Mouse (Mus musculus) MEL (cell line): ENCODE data around the gene Med16. TPM values are rescaled to one million over a fixed set of nuclear protein-coding genes. Genes with fewer than 3 reads are reported as not detected.

Source experiments
- DNase-seq: peaks from one replicate; pipeline ENCODE4 v3.0.0; 2011; ENCODE audit warnings: low read depth, low spot score
- H3K27ac ChIP-seq: 2 replicates; pipeline ENCODE4 v1.5.1; 2012; ENCODE audit warnings: low read depth, mild to moderate bottlenecking, control low read depth, low read length, moderate library complexity; ENCODE audit not compliant: control insufficient read depth
- H3K27me3 ChIP-seq, 2 experiments: fragments of 150-350 bp in 1 of 2; sonication (generic) in 1 of 2; 2 replicates each; pipeline ENCODE4 v1.6.1; 2012; ENCODE audit warnings: low read length in 2 of 2, mild to moderate bottlenecking in 2 of 2, improper control_type of control experiment in 1 of 2, moderate library complexity in 1 of 2; ENCODE audit not compliant: insufficient read depth in 2 of 2, control insufficient read depth in 1 of 2
- H3K36me3 ChIP-seq, 2 experiments: 2 replicates each; pipeline ENCODE4 v1.6.1; 2012 to 2014; ENCODE audit warnings: low read length in 2 of 2, improper control_type of control experiment in 1 of 2, inconsistent platforms in 1 of 2, mild to moderate bottlenecking in 1 of 2; ENCODE audit not compliant: insufficient read depth in 2 of 2, control insufficient read depth in 1 of 2
- H3K4me1 ChIP-seq, 2 experiments: fragments of 150-350 bp in 1 of 2; sonication (generic) in 1 of 2; 2 replicates each; pipeline ENCODE4 v1.6.1; 2012; ENCODE audit warnings: low read length in 2 of 2, improper control_type of control experiment in 1 of 2, mild to moderate bottlenecking in 1 of 2; ENCODE audit not compliant: insufficient read depth in 2 of 2, control insufficient read depth in 1 of 2
- H3K4me3 ChIP-seq, 2 experiments: fragments of 150-350 bp in 1 of 2; sonication (generic) in 1 of 2; 2 replicates each; pipeline ENCODE4 v1.5.1; 2012; ENCODE audit warnings: low read depth in 2 of 2, low read length in 2 of 2, mild to moderate bottlenecking in 2 of 2, moderate library complexity in 2 of 2, control low read depth in 1 of 2, improper control_type of control experiment in 1 of 2; ENCODE audit not compliant: control insufficient read depth in 1 of 2, insufficient read depth in 1 of 2
- H3K79me2 ChIP-seq: 2 replicates; pipeline ENCODE4 v1.6.1; 2012; ENCODE audit warnings: mild to moderate bottlenecking, low read length, moderate library complexity; ENCODE audit not compliant: control insufficient read depth, poor library complexity, insufficient read depth
- H3K9ac ChIP-seq: 2 replicates; pipeline ENCODE4 v1.6.1; 2012; ENCODE audit warnings: low read depth, mild to moderate bottlenecking, control low read depth, low read length, moderate library complexity; ENCODE audit not compliant: control insufficient read depth, poor library complexity, severe bottlenecking
- H3K9me3 ChIP-seq: fragments of 150-350 bp; sonication (generic); replicated peaks from 2 replicates; pipeline ENCODE4 v1.6.1; 2012; ENCODE audit warnings: mild to moderate bottlenecking, low read length, improper control_type of control experiment, moderate library complexity; ENCODE audit not compliant: insufficient read depth
- CHD1 ChIP-seq: IDR thresholded peaks from 2 replicates; pipeline ENCODE4 v1.6.1; 2012; ENCODE audit warnings: low read depth, mild to moderate bottlenecking, inconsistent platforms, low read length, improper control_type of control experiment
- CTCF ChIP-seq, 3 experiments: IDR thresholded peaks in 2 of 3; conservative IDR thresholded peaks in 1 of 3; 2 replicates each; pipeline ENCODE4 v1.5.1; 2011 to 2012; ENCODE audit warnings: low read length in 3 of 3, low read depth in 2 of 3, mild to moderate bottlenecking in 2 of 3, improper control_type of control experiment in 1 of 3, inconsistent platforms in 1 of 3, mixed read lengths in 1 of 3, moderate library complexity in 1 of 3; ENCODE audit not compliant: control insufficient read depth in 1 of 3, insufficient read depth in 1 of 3, poor library complexity in 1 of 3, severe bottlenecking in 1 of 3
- E2F4 ChIP-seq: IDR thresholded peaks from 2 replicates; pipeline ENCODE4 v1.6.1; 2011; ENCODE audit warnings: low read depth, low read length, improper control_type of control experiment, borderline replicate concordance
- ELF1 ChIP-seq: IDR thresholded peaks from 2 replicates; pipeline ENCODE4 v1.6.1; 2014; ENCODE audit warnings: low read depth, mild to moderate bottlenecking, inconsistent platforms, low read length, improper control_type of control experiment, moderate library complexity
- EP300 ChIP-seq, 2 experiments: IDR thresholded peaks; 2 replicates each; pipeline ENCODE4 v1.6.1; 2011; ENCODE audit warnings: improper control_type of control experiment in 2 of 2, low read length in 2 of 2, low read depth in 1 of 2, mild to moderate bottlenecking in 1 of 2
- ETS1 ChIP-seq: IDR thresholded peaks from 2 replicates; pipeline ENCODE4 v1.6.1; 2012; ENCODE audit warnings: low read depth, mild to moderate bottlenecking, inconsistent platforms, low read length, improper control_type of control experiment, moderate library complexity
- GATA1 ChIP-seq: IDR thresholded peaks from 2 replicates; pipeline ENCODE4 v1.6.1; 2011; ENCODE audit warnings: low read depth, low read length, improper control_type of control experiment
- HCFC1 ChIP-seq: IDR thresholded peaks from 2 replicates; pipeline ENCODE4 v1.6.1; 2012; ENCODE audit warnings: low read depth, mild to moderate bottlenecking, inconsistent platforms, low read length, improper control_type of control experiment, moderate library complexity
- MAFK ChIP-seq: IDR thresholded peaks from 2 replicates; pipeline ENCODE4 v1.6.1; 2011; ENCODE audit warnings: low read depth, mild to moderate bottlenecking, low read length, improper control_type of control experiment, borderline replicate concordance
- MAX ChIP-seq: IDR thresholded peaks from 2 replicates; pipeline ENCODE4 v1.6.1; 2011; ENCODE audit warnings: low read length, improper control_type of control experiment
- MAZ ChIP-seq: IDR thresholded peaks from 2 replicates; pipeline ENCODE4 v1.6.1; 2012; ENCODE audit warnings: low read depth, mild to moderate bottlenecking, inconsistent platforms, low read length, improper control_type of control experiment
- MEF2A ChIP-seq: IDR thresholded peaks from 2 replicates; pipeline ENCODE4 v1.6.1; 2014; ENCODE audit warnings: low read depth, mild to moderate bottlenecking, inconsistent platforms, low read length, improper control_type of control experiment; ENCODE audit not compliant: poor library complexity, insufficient replicate concordance, severe bottlenecking; ENCODE audit errors: extremely low read depth
- MXI1 ChIP-seq: IDR thresholded peaks from 2 replicates; pipeline ENCODE4 v1.6.1; 2011; ENCODE audit warnings: mild to moderate bottlenecking, low read depth, low read length, improper control_type of control experiment
- MYC ChIP-seq: IDR thresholded peaks from 2 replicates; pipeline ENCODE4 v1.6.1; 2011; ENCODE audit warnings: low read depth, mild to moderate bottlenecking, low read length, improper control_type of control experiment, moderate library complexity
- NELFE ChIP-seq: IDR thresholded peaks from 2 replicates; pipeline ENCODE4 v1.6.1; 2011; ENCODE audit warnings: low read depth, low read length, improper control_type of control experiment
- POLR2A ChIP-seq, 2 experiments: IDR thresholded peaks; 2 replicates each; pipeline ENCODE4 v1.6.1; 2011 to 2012; ENCODE audit warnings: low read length in 2 of 2, mild to moderate bottlenecking in 2 of 2, control low read depth in 1 of 2, improper control_type of control experiment in 1 of 2, low read depth in 1 of 2, moderate library complexity in 1 of 2; ENCODE audit not compliant: control insufficient read depth in 1 of 2, insufficient read depth in 1 of 2, poor library complexity in 1 of 2
- POLR2AphosphoS2 ChIP-seq: IDR thresholded peaks from 2 replicates; pipeline ENCODE4 v1.6.1; 2011; ENCODE audit warnings: low read length, improper control_type of control experiment
- POLR2AphosphoS5 ChIP-seq: IDR thresholded peaks from 2 replicates; pipeline ENCODE4 v1.6.1; 2012; ENCODE audit warnings: low read depth, borderline replicate concordance, mild to moderate bottlenecking, inconsistent platforms, low read length, moderate library complexity, mixed read lengths
- SIN3A ChIP-seq: IDR thresholded peaks from 2 replicates; pipeline ENCODE4 v1.6.1; 2012; ENCODE audit warnings: low read length, improper control_type of control experiment, inconsistent platforms
- SMC3 ChIP-seq: IDR thresholded peaks from 2 replicates; pipeline ENCODE4 v1.6.1; 2011; ENCODE audit warnings: low read depth, low read length, improper control_type of control experiment
- TAL1 ChIP-seq: IDR thresholded peaks from 2 replicates; pipeline ENCODE4 v1.6.1; 2012; ENCODE audit warnings: mild to moderate bottlenecking, inconsistent platforms, low read length, moderate library complexity, mixed read lengths
- TBP ChIP-seq: IDR thresholded peaks from 2 replicates; pipeline ENCODE4 v1.8.0; 2011; ENCODE audit warnings: low read depth, low read length, improper control_type of control experiment
- TCF12 ChIP-seq: IDR thresholded peaks from 2 replicates; pipeline ENCODE4 v1.6.1; 2014; ENCODE audit warnings: low read depth, mild to moderate bottlenecking, inconsistent platforms, low read length, improper control_type of control experiment, moderate library complexity
- USF1 ChIP-seq: IDR thresholded peaks from 2 replicates; pipeline ENCODE4 v1.6.1; 2014; ENCODE audit warnings: low read depth, mild to moderate bottlenecking, inconsistent platforms, low read length, improper control_type of control experiment, moderate library complexity
- ZKSCAN1 ChIP-seq: IDR thresholded peaks from 2 replicates; pipeline ENCODE4 v1.6.1; 2012; ENCODE audit warnings: low read depth, mild to moderate bottlenecking, inconsistent platforms, low read length, improper control_type of control experiment, moderate library complexity
- polyA plus RNA-seq, 2 experiments: library from polyadenylated mRNA; stranded (reverse) in 1 of 2; unstranded in 1 of 2; fragments of >175 nt in 1 of 2; fragments of >200 nt in 1 of 2; gene quantifications; 2 replicates each; pipeline versions ENCODE4 v1.2.1 to v1.2.4; 2012; ENCODE audit warnings: low replicate concordance in 2 of 2, low read depth in 1 of 2; ENCODE audit not compliant: insufficient read length in 2 of 2, insufficient read depth in 1 of 2, missing spikeins in 1 of 2
- total RNA-seq: library from RNA; depleted of rRNA; stranded (reverse); fragments of 300-350 nt; gene quantifications from 2 replicates; pipeline ENCODE4 v1.2.3, GENCODE M21; 2012

Med16 gene
- total and polyA plus RNA-seq, 3 experiments, result 17.3 to 41.2 TPM; not detected in 1

GRCm38 (mm10) chr10:79914131-79914947 is 5.6 kb upstream of the Med16 start:
- Histone ChIP-seq H3K4me1 (peaks cover 15 to 26% of the 10 kb centered on the region in 2 experiments), H3K4me3 (peak overlapping the region; percentile 7 to 39; a peak in 3 of 4 replicates), H3K9ac (peak overlapping the region; percentile 9), H3K27me3 (no peaks in the 10 kb centered on the region), H3K9me3 (no peaks in the 10 kb centered on the region), H3K36me3 (peaks cover 0 to 7% of the 10 kb centered on the region in 2 experiments; a peak in 2 of 4 replicates), H3K79me2 (peaks cover 21% of the 10 kb centered on the region), H3K27ac (peak overlapping the region; percentile 69)
- peak; percentile 76 for DNase-seq
- TF ChIP-seq E2F4, result no peak
- no peak for TF ChIP-seq MEF2A
- 0 out of 2 replicates have a peak, but pooled peaks have one; percentile 51 for TF ChIP-seq SIN3A
- TF ChIP-seq USF1, result no peak
- peak; percentile 70 for TF ChIP-seq GATA1
- TF ChIP-seq MXI1, result peak; percentile 47; the same call in 1 of the 2 replicates
- TF ChIP-seq MAZ, result peak; percentile 21; the same call in 1 of the 2 replicates
- no peak for TF ChIP-seq SMC3
- no peak for TF ChIP-seq ELF1
- TF ChIP-seq TAL1, result peak; percentile 99
- no peak for TF ChIP-seq POLR2AphosphoS5
- peak; percentile 2; the same call in 1 of the 2 replicates for TF ChIP-seq ETS1
- no peak for TF ChIP-seq ZKSCAN1
- peak; percentile 60 to 79 for TF ChIP-seq EP300 (IDR thresholded peaks at IDR 0.05; ENCODE audit: low read depth in 1 of 2, low read length in 2 of 2)
- no peak for TF ChIP-seq MAFK
- TF ChIP-seq TCF12, result peak; percentile 88

GRCm38 (mm10) chr10:79912412-79912811 is 3.7 kb upstream of the Med16 start:
- no peak overlapping the region for H3K9ac ChIP-seq
- H3K4me1 ChIP-seq, result peaks cover 12 to 28% of the 10 kb centered on the region in 2 experiments

More at GRCm38 (mm10) chr10:79912412-79912811, 3.7 kb upstream of the Med16 start:
- H3K79me2 ChIP-seq, result peaks cover 13% of the 10 kb centered on the region
- DNase-seq, result no peak
- H3K4me3 ChIP-seq, result no peak overlapping the region
- H3K36me3 ChIP-seq, result peaks cover 0 to 7% of the 10 kb centered on the region in 2 experiments; a peak in 2 of 4 replicates
- H3K9me3 ChIP-seq, result no peaks in the 10 kb centered on the region
- TF ChIP-seq ETS1 (no peak), POLR2A (IDR thresholded peaks at IDR 0.05; ENCODE audit: control insufficient read depth in 1 of 2, insufficient read depth in 1 of 2, low read depth in 1 of 2, low read length in 2 of 2, poor library complexity in 1 of 2) (no peak), EP300 (IDR thresholded peaks at IDR 0.05; ENCODE audit: low read depth in 1 of 2, low read length in 2 of 2) (no peak), MYC (no peak), ZKSCAN1 (no peak), POLR2AphosphoS2 (no peak), CTCF (IDR thresholded peaks at IDR 0.05 in 2 of 3, conservative IDR thresholded peaks at IDR 0.05 in 1 of 3; ENCODE audit: control insufficient read depth in 1 of 3, insufficient read depth in 1 of 3, low read depth in 2 of 3, low read length in 3 of 3, poor library complexity in 1 of 3, severe bottlenecking in 1 of 3) (no peak), MXI1 (no peak), HCFC1 (no peak), MAX (no peak), CHD1 (no peak), TBP (no peak), NELFE (no peak), E2F4 (no peak)
- H3K27me3 ChIP-seq, result no peaks in the 10 kb centered on the region
- H3K27ac ChIP-seq, result no peak overlapping the region
